Mouse (Mus musculus): ENCODE results near the gene Igsf11. TPM values are rescaled to one million over a fixed set of nuclear protein-coding genes. Genes with fewer than 3 reads are reported as not detected.

The Igsf11 gene
- total and polyA plus RNA-seq, 3 experiments, result 0.05 to 0.19 TPM; not detected in 1

DNA sequence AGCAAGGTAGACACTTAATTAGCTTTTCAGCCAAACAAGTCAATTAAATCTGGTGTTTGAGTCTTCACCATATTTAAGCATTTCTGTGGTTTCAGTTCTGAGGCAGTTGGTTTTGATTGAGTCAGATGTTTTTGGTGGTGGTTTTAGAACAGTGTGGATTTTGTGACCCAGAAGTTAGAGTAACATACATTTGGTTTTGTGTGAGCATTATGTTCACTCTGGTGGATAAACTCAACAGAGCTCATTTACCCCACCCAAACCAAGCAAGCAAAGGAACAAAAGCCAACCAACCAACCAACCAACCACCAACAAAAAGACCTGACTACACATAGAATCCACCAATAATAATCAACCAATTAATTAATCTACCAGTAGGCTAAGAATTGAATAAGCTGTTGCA, 106.8 kb downstream of the Igsf11 start:
- H3K4me1 ChIP-seq (ENCODE audit: control insufficient read depth in 1 of 2, insufficient read depth in 2 of 2), result no peaks in the 10 kb centered on the region; a peak in 1 of 4 replicates
- no peak overlapping the region for H3K27ac ChIP-seq (ENCODE audit: insufficient read depth, low read depth)
- DNase-seq (ENCODE audit: extremely low read depth), result no peak
- no peak overlapping the region for H3K9ac ChIP-seq (ENCODE audit: insufficient read depth, low read depth)
- dilution Hi-C loops (cut with MboI; ENCODE audit: extremely low pct_ligation_motif_present, extremely low pct_unique_long_range_greater_than_20kb, low sequenced_read_pairs) (no loop called here), in situ Hi-C loops (cut with MboI; ENCODE audit: low pct_ligation_motif_present, low pct_unique_long_range_greater_than_20kb, low sequenced_read_pairs) (no loop called here)
- no peak for TF ChIP-seq NELFE (IDR thresholded peaks at IDR 0.05; ENCODE audit: low read depth, low read length)
- TF ChIP-seq RCOR1 (conservative IDR thresholded peaks at IDR 0.05; ENCODE audit: low read depth, low read length), result no peak
- TF ChIP-seq ETS1 (conservative IDR thresholded peaks at IDR 0.05; ENCODE audit: low read depth, low read length), result no peak
- TF ChIP-seq MAFK (IDR thresholded peaks at IDR 0.05; ENCODE audit: insufficient replicate concordance, low read length), result no peak
- TF ChIP-seq CHD2 (IDR thresholded peaks at IDR 0.05; ENCODE audit: low read length), result no peak
- TF ChIP-seq POLR2AphosphoS2 (IDR thresholded peaks at IDR 0.05; ENCODE audit: low read depth, low read length), result no peak
- TF ChIP-seq ZNF384 (IDR thresholded peaks at IDR 0.05; ENCODE audit: low read depth, low read length), result no peak
- TF ChIP-seq USF1 (IDR thresholded peaks at IDR 0.05; ENCODE audit: low read depth, low read length), result no peak
- TF ChIP-seq SMC3 (IDR thresholded peaks at IDR 0.05; ENCODE audit: low read depth, low read length), result no peak
- TF ChIP-seq KAT2A (IDR thresholded peaks at IDR 0.05; ENCODE audit: insufficient replicate concordance, low read length), result no peak
- no peak for TF ChIP-seq MAZ (IDR thresholded peaks at IDR 0.05; ENCODE audit: low read depth, low read length)
- TF ChIP-seq ZC3H11A (IDR thresholded peaks at IDR 0.05; ENCODE audit: low read depth, low read length), result no peak
- no peak for TF ChIP-seq EP300 (IDR thresholded peaks at IDR 0.05; ENCODE audit: low read length)
- H3K4me2 ChIP-seq (ENCODE audit: insufficient read depth, low read depth, poor library complexity, severe bottlenecking), result no peak overlapping the region
- no peak overlapping the region for H3K4me3 ChIP-seq (replicated peaks in 1 of 3; ENCODE audit: low read depth in 2 of 3, low read length in 2 of 3, poor library complexity in 1 of 3)
- H3K79me2 ChIP-seq (replicated peaks; ENCODE audit: control insufficient read depth, extremely low read depth, insufficient read depth, poor library complexity, severe bottlenecking), result no peaks in the 10 kb centered on the region
- no peaks in the 10 kb centered on the region for H3K9me3 ChIP-seq (replicated peaks; ENCODE audit: low read length)
- H3K36me3 ChIP-seq (replicated peaks in 1 of 2; ENCODE audit: control insufficient read depth in 1 of 2, insufficient read depth in 1 of 2, low read length in 1 of 2), result no peaks in the 10 kb centered on the region
- peaks cover 2% of the 10 kb centered on the region for H3K27me3 ChIP-seq (replicated peaks)

- Histone ChIP-seq H3K79me2 (replicated peaks; ENCODE audit: control insufficient read depth, extremely low read depth, insufficient read depth, poor library complexity, severe bottlenecking) (no peaks in the 10 kb centered on the region), H3K9me3 (replicated peaks; ENCODE audit: low read length) (peaks cover 12% of the 10 kb centered on the region), H3K9ac (ENCODE audit: insufficient read depth, low read depth) (no peak overlapping the region), H3K4me3 (replicated peaks in 1 of 3; ENCODE audit: low read depth in 2 of 3, low read length in 2 of 3, poor library complexity in 1 of 3) (no peak overlapping the region), H3K4me1 (ENCODE audit: control insufficient read depth in 1 of 2, insufficient read depth in 2 of 2) (no peaks in the 10 kb centered on the region), H3K4me2 (ENCODE audit: insufficient read depth, low read depth, poor library complexity, severe bottlenecking) (no peak overlapping the region), H3K36me3 (replicated peaks in 1 of 2; ENCODE audit: control insufficient read depth in 1 of 2, insufficient read depth in 1 of 2, low read length in 1 of 2) (no peaks in the 10 kb centered on the region), H3K27me3 (replicated peaks) (peaks cover 1% of the 10 kb centered on the region), H3K27ac (ENCODE audit: insufficient read depth, low read depth) (no peak overlapping the region)
- TF ChIP-seq NELFE (IDR thresholded peaks at IDR 0.05; ENCODE audit: low read depth, low read length), result no peak
- no peak for TF ChIP-seq ELF1 (IDR thresholded peaks at IDR 0.05; ENCODE audit: low read depth, low read length)
- no peak for TF ChIP-seq JUN (IDR thresholded peaks at IDR 0.05; ENCODE audit: insufficient read depth, low read depth, low read length)
- no peak for TF ChIP-seq UBTF (IDR thresholded peaks at IDR 0.05; ENCODE audit: low read depth, low read length)
- no peak for TF ChIP-seq JUND (conservative IDR thresholded peaks at IDR 0.05; ENCODE audit: low read depth, low read length)
- no peak for TF ChIP-seq MYC (IDR thresholded peaks at IDR 0.05; ENCODE audit: low read depth, low read length)
- no peak for TF ChIP-seq CTCF (conservative IDR thresholded peaks at IDR 0.05 in 1 of 2, IDR thresholded peaks at IDR 0.05 in 1 of 2; ENCODE audit: low read depth in 2 of 2, low read length in 2 of 2)
- no peak for TF ChIP-seq HCFC1 (IDR thresholded peaks at IDR 0.05; ENCODE audit: low read depth, low read length)
- in situ Hi-C loops (cut with MboI; ENCODE audit: low pct_ligation_motif_present, low pct_unique_long_range_greater_than_20kb, low sequenced_read_pairs) (no loop called here), dilution Hi-C loops (cut with MboI; ENCODE audit: extremely low pct_ligation_motif_present, extremely low pct_unique_long_range_greater_than_20kb, low sequenced_read_pairs) (no loop called here)
- no peak for DNase-seq (ENCODE audit: extremely low read depth)
These were observed 114.5 kb downstream of the Igsf11 start for GRCm38 (mm10) chr16:39006978-39007377.

All from CH12.LX (cell line).